Mouse (Mus musculus): ENCODE measurements around the gene Clk4. TPM values are rescaled to one million over a fixed set of nuclear protein-coding genes. Genes with fewer than 3 reads are reported as not detected.

Gene Clk4
- total RNA-seq, 2 experiments from 2014 or later: 40.4 to 43.4 TPM

GRCm38 (mm10) chr11:51302396-51302795 is 40.9 kb downstream of the Clk4 start:
- no peak for DNase-seq (ENCODE audit: low spot score)
- intact Hi-C loops (cut with DNase I): no loop called here

- intact Hi-C loops (cut with DNase I): no loop called here
- no peak for DNase-seq (ENCODE audit: low spot score)
Measured at GRCm38 (mm10) chr11:51303981-51304553, 42.5 kb downstream of the Clk4 start.

- no peak for DNase-seq (ENCODE audit: low spot score)
- intact Hi-C loops (cut with DNase I): no loop called here
Measured at GRCm38 (mm10) chr11:51308306-51308705, 46.8 kb downstream of the Clk4 start.

GRCm38 (mm10) chr11:51311846-51312245 is 50.3 kb downstream of the Clk4 start:
- intact Hi-C loops (cut with DNase I): no loop called here
- DNase-seq (ENCODE audit: low spot score): no peak

- intact Hi-C loops (cut with DNase I): no loop called here
- no peak for DNase-seq (ENCODE audit: low spot score)
Measured at GRCm38 (mm10) chr11:51315991-51316810, 54.7 kb downstream of the Clk4 start.

- intact Hi-C loops (cut with DNase I): no loop called here
- no peak for DNase-seq (ENCODE audit: low spot score)
Measured at GRCm38 (mm10) chr11:51320609-51321008, 59.1 kb downstream of the Clk4 start.

GRCm38 (mm10) chr11:51326908-51327307 is 65.4 kb downstream of the Clk4 start:
- DNase-seq (ENCODE audit: low spot score): no peak
- intact Hi-C loops (cut with DNase I): loop anchor here (2.0 to 5.0 kb wide), 2 partner anchors 50 to 208 kb away; no protein-coding TSS in a partner anchor

GRCm38 (mm10) chr11:51328387-51328942 is 66.9 kb downstream of the Clk4 start:
- no peak for DNase-seq (ENCODE audit: low spot score)
- intact Hi-C loops (cut with DNase I): loop anchor here (2.0 to 5.0 kb wide), 2 partner anchors 49 to 118 kb away; no protein-coding TSS in a partner anchor

GRCm38 (mm10) chr11:51329837-51330714 is 68.5 kb downstream of the Clk4 start:
- intact Hi-C loops (cut with DNase I): loop anchor here (2.0 to 5.0 kb wide), 2 partner anchors 47 to 117 kb away; no protein-coding TSS in a partner anchor
- no peak for DNase-seq (ENCODE audit: low spot score)

Other genes starting within 250 kb of the Clk4 start
- not detected for gene Olfr54, start 247.5 kb upstream of the Clk4 start, total RNA-seq (2021)
- gene Olfr1375, start 213.6 kb upstream of the Clk4 start, total RNA-seq (2021): not detected
- 1 to 10 TPM; 1.6 TPM for gene Zfp354a, start 202.5 kb upstream of the Clk4 start, total RNA-seq (2021)
- not detected for gene Gm12569, start 41.3 kb upstream of the Clk4 start, total RNA-seq (2021)
- under 1 TPM in 1 of 2 experiments, not detected in 1; 0.42 TPM for gene BC049762, start 1.3 kb downstream of the Clk4 start, total RNA-seq (2021)
- 1 to 10 TPM; 1.0 to 1.6 TPM for gene Col23a1, start 28.2 kb downstream of the Clk4 start, total RNA-seq (2021)

All from heart, postnatal 25 days (tissue).